Mouse (Mus musculus) gastrocnemius, adult 2 months (tissue): Measurements from ENCODE around the gene Chpf. TPM values are rescaled to one million over a fixed set of nuclear protein-coding genes. Genes with fewer than 3 reads are reported as not detected.

Experiments used
- DNase-seq: peaks from one replicate; pipeline ENCODE4 v3.0.0; 2022
- H3K27ac ChIP-seq: fragments of 200-600 bp; 2 replicates; pipeline ENCODE4 v1.8.1; 2022; ENCODE audit warnings: mild to moderate bottlenecking
- H3K4me3 ChIP-seq: fragments of 200-600 bp; 2 replicates; pipeline ENCODE4 v1.8.1; 2022; ENCODE audit warnings: mild to moderate bottlenecking, moderate library complexity
- CTCF ChIP-seq: fragments of 200-600 bp; IDR thresholded peaks from 2 replicates; pipeline ENCODE4 v1.8.1; 2022; ENCODE audit warnings: antibody characterized with exemption, mild to moderate bottlenecking, moderate library complexity
- intact Hi-C: fragments of 180-260 bp; cut with DNase I; formaldehyde crosslinking; loops from one replicate; pipeline ENCODE4 v1.15.1; 2025
- total RNA-seq, 2 experiments: library from RNA; stranded (reverse); gene quantifications; 2 replicates each; pipeline ENCODE4 v1.2.3; 2021

The Chpf gene
- total RNA-seq, 2 experiments from 2014 or later = 3.0 to 6.2 TPM

- H3K27ac ChIP-seq = peak within 1 kb of the TSS; percentile 92
- DNase-seq = peak; percentile 84
- intact Hi-C loops = loop anchor here (5.0 kb wide), 1 partner anchor 41 kb away; the partner anchor contains the start of gene Slc4a3
- no peak for TF ChIP-seq CTCF
- H3K4me3 ChIP-seq = peak within 1 kb of the TSS; percentile 82
Measured at GRCm38 (mm10) chr1:75505956-75506831, 27.1 kb upstream of the Chpf start, which contains the start of gene Obsl1. Gene Obsl1 (minus strand): TSS chr1:75506452.

GRCm38 (mm10) chr1:75505159-75505955 is 26.2 kb upstream of the Chpf start:
- intact Hi-C loops = loop anchor here (5.0 kb wide), 1 partner anchor 42 kb away; the partner anchor contains the start of gene Slc4a3

GRCm38 (mm10) chr1:75504256-75505045 is 25.3 kb upstream of the Chpf start:
- peak overlapping the region; percentile 92 for H3K27ac ChIP-seq
- no peak for TF ChIP-seq CTCF
- peak overlapping the region; percentile 82 for H3K4me3 ChIP-seq
- intact Hi-C loops = loop anchor here (1.0 to 5.0 kb wide), 2 partner anchors 22 to 43 kb away; partner anchors contain the start of gene Slc4a3
- DNase-seq = no peak

More at GRCm38 (mm10) chr1:75505159-75505955, 26.2 kb upstream of the Chpf start:
- TF ChIP-seq CTCF = no peak
- DNase-seq = peak; percentile 87
- Histone ChIP-seq H3K27ac (peak overlapping the region; percentile 92), H3K4me3 (peak overlapping the region; percentile 82)

DNA sequence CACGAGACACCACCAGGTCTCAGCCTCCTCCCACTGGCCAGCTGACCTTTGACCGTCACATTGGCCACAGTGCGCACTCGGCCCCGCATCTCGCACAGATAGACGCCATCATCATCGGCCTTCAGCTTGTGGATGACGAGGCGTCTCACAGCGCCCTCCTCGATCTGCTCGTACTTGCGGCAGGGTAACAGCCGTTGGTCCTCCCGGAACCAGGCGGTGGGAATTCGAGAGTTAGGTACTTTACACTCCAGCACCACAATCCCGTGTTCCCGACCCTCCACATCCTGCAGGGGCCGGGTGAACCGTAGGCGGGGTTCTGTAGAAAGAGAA is 24.5 kb upstream of the Chpf start:
- DNase-seq = no peak
- intact Hi-C loops = no loop called here
- no peak for TF ChIP-seq CTCF
- Histone ChIP-seq H3K4me3 (no peak overlapping the region), H3K27ac (no peak overlapping the region)

DNA sequence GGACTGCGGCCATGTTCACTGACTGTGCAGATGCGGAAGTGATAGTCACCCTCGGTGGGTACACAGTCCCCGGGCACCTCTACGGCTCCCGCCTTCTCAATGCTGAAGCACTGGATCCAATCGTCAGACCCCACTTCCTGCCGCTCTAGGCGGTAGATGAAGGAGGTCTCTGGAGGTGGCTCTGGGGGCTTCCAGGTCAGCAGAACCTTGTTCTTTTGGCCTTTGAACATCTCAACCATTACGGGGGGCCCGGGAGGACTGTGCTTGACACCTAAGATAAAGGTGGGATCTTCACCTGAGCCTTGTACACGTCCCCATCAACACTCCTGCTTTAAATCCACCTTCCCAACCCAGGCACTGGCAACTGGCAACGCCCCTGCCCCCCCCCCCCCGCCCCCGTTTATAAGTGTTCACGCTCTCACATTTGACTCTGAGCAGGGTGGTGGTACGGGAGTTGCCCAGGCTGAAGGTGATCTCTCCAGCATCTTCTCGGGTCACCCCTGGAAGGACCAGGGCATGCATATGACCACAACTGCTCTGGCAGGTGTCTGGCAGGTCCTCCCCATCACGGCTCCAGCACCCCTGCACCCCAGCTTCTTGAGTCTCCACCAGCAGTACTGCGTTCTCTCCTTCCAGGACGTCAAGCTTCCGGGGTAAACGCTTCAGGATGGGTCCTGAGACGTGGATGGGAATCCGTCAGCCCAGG is 24.0 kb upstream of the Chpf start:
- no peak for TF ChIP-seq CTCF
- no peak overlapping the region for H3K4me3 ChIP-seq

DNA sequence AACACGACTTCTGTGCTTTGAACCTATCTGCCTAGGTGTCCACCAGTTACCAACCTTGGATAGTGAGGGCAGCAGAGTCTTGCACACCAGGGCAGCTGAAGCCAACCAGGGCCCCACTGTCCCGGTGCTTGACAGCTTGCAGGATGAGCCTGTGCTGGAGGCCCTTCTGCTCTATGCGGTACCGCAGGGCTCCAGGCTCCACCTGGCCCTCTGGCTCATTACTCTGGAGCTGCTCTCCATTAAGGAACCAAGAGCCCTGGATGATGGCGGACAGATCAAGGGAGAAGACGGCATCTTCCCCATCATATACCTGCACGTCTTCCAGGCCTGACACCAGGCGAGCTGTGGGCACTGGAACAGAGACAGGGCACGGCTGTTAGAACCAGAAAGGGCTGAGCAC is 22.8 kb upstream of the Chpf start:
- H3K4me3 ChIP-seq = no peak overlapping the region
- intact Hi-C loops = no loop called here
- no peak for DNase-seq
- no peak overlapping the region for H3K27ac ChIP-seq
- no peak for TF ChIP-seq CTCF

More for the DNA sequence above, 24.0 kb upstream of the Chpf start:
- intact Hi-C loops = no loop called here
- DNase-seq = no peak
- no peak overlapping the region for H3K27ac ChIP-seq

DNA sequence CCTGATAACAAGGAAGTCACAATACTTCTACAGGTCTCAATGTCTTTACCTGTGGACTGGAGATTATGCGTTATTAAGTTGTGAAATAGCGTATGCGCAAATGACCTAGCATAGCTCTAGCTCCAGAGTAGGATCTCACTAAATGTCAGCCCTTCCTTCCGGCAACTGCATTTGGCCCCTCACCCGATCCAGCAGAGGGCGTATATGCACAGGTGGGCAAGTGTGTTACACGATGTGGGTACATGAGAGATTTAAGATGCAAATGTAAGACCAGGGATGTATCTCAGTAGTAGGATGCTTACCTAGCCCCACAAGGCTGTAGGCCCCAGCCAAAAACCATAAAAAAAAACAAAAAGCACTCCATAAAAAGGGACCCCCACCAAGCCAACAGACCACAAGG is 20.3 kb upstream of the Chpf start:
- no peak overlapping the region for H3K4me3 ChIP-seq
- DNase-seq = no peak
- TF ChIP-seq CTCF = peak; percentile 41; the same call in 1 of the 2 replicates
- H3K27ac ChIP-seq = no peak overlapping the region
- intact Hi-C loops = no loop called here

- no peak for TF ChIP-seq CTCF
- no peak for DNase-seq
- Histone ChIP-seq H3K27ac (no peak overlapping the region), H3K4me3 (no peak overlapping the region)
- intact Hi-C loops = no loop called here
Measured at GRCm38 (mm10) chr1:75498897-75499296, 19.8 kb upstream of the Chpf start.

- H3K27ac ChIP-seq = no peak overlapping the region
- no peak for DNase-seq
- intact Hi-C loops = no loop called here
- H3K4me3 ChIP-seq = no peak overlapping the region
- peak; percentile 70 for TF ChIP-seq CTCF
Measured at GRCm38 (mm10) chr1:75494878-75495548, 15.9 kb upstream of the Chpf start.

GRCm38 (mm10) chr1:75492579-75493170 is 13.6 kb upstream of the Chpf start:
- intact Hi-C loops = no loop called here
- H3K4me3 ChIP-seq = no peak overlapping the region
- TF ChIP-seq CTCF = no peak

More at GRCm38 (mm10) chr1:75492579-75493170, 13.6 kb upstream of the Chpf start:
- no peak overlapping the region for H3K27ac ChIP-seq
- DNase-seq = no peak
